Mouse (Mus musculus): ENCODE data around the gene Olfr125.

The Olfr125 gene

DNA sequence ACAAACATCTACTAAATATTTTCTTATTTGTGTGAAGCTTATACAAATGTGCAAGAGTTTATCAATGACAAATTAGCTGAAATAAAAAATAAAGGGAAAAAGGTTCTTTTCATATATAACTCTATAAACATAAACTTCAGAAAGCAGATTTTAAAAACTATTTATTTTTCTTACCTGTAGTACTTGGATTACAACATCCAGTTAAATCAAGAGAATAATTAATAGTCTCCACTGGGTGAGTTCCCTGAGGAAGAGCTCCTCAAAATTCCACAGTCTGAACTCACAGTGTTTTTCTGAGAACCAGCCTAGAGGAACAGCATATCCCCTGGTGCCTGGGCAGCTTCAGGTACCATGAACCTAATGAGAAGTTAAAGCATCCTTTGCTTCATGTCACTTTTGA is at the start of gene Olfr125:
Gene Olfr125 (plus strand): TSS at position 301 of the 400 bp plus-strand sequence.
- no peak for DNase-seq

DNA sequence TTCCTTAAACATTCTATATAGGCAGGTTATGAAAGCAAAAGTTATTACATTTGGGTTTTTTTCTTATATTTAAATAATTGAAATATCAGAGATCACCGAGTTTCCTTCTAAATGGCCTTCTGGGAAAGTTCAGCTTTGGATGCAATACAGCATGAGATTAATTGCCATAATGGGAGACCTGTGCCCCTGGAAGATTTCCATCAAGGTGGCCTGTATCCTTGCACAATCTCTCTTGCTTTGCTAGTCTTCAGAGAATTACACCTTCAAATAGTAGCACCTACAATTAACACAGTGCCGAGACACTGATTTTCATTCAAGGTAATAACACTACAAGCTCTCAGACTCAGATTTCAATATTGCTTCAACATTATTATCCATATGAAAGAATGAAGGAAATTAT is 39.5 kb upstream of the Olfr125 start, which contains the start of gene Olfr123:
Gene Olfr123 (plus strand): TSS at position 301 of the 400 bp plus-strand sequence.
- no peak for DNase-seq

DNA sequence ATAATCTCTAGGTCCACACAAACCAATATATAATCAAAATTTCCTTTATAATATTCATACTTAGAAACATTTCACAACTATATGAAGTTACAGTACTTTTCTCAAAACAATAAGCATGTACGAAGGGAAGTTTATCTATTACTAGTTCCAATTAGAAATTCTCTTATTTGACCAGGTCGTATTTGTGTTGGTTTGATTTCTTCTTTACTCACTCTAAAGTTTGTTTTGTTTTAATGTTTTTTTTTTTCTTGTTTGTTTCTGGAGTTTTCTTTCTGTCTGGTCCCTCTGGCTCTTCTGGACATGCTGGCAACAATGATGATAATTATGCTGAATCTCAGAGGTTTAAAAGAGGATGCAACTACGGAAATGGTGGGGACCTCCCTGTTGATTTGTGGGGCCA is 33.2 kb upstream of the Olfr125 start, which contains the start of gene Olfr124:
Gene Olfr124 (plus strand): TSS at position 301 of the 400 bp plus-strand sequence.
- DNase-seq, result no peak

DNA sequence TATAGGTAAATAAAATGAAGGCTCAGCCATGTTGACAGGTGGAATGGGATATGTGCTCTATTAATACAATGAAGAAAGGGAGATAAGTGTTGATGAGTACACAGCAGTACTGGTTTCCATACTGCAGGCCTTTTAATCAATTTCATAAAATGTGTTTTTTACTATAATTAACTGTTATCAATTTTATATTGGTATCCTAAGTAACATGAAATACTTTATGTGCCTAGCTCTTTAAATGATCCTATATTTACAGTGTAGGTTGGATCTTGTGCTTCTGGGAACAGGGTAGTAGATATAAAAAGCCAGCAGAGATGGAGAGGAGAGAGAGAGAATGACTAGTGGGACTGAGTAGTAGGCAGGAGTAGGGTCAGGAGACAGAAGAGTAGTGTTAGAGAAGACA is 14.4 kb downstream of the Olfr125 start, which contains the start of gene Olfr126:
Gene Olfr126 (plus strand): TSS at position 301 of the 400 bp plus-strand sequence.
- no peak for DNase-seq

DNA sequence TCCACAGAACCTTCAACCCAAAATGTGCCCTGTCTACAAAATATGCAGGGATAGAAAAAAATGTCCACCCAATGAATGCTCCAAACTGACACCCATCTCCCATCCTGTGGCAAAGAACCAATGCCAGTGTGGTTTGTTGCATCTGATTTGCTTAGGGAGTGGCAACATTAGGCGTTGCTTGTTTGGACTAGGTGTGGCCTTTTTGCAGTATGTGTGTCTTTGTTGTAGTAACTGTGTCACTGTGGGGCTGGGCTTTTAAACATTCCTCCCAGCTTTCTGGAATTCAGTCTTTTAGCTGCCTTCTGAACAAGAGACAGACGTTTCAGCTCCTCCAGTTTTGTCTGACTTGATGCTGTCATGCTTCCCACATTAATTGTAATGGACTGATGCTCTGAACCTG is 31.2 kb downstream of the Olfr125 start:
- DNase-seq, result no peak

DNA sequence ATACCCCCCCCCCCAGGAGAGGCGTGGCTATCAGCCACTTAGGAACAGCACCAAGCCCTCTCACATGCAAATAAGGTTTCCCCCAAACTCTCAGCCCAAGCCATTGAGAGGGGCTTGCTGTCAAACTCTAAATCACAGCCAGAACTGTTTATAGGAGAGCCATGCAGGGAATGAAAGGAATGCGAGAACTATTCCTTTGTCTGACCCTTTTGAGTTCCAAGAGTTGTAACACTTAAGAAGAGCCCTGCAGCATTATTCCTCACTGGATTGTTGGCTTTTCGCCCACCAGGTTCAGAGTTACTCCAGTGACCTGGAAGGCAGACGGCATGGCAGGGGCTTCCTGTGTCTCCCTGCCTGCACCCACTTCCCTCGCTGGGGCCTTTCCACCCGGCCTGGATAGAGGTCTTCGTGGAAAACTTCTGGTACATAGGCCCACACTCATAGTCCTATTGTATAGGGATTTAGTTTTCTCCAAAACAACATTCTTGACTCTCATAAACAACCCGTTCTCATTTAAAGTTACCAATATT is 37.0 kb downstream of the Olfr125 start:
- DNase-seq, result no peak

DNA sequence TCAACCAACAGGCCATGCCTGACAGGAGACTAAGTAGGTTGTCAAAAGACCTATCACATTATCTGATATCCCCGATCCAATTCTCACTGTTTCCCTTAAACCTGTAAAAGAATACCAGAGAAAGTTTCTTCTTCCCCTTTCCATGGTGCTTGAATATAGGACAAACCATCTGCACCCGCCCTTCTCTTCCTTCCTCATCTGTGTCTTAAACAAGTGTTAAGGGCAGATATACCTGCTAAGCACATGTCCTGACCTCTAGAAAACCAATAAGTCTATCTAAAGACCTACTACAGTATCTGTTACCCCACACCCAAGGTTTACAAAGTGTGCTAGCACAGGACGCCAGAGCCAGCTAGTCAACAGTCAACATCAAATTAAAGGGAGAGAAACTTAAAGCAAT is 41.1 kb downstream of the Olfr125 start:
- no peak for DNase-seq
